Mouse (Mus musculus) heart, adult 11 months (tissue): ENCODE data around the gene Cck.

Experiments used
- DNase-seq: peaks from one replicate; pipeline ENCODE4 v3.0.0; 2022

Gene Cck

GRCm38 (mm10) chr9:121495529-121495928, at the start of gene Cck:
Cck (minus strand) TSS chr9:121495694.
- DNase-seq = peak; percentile 94

GRCm38 (mm10) chr9:121541530-121541929, 46.0 kb upstream of the Cck start:
- DNase-seq = no peak

- DNase-seq = no peak
These were observed 37.1 kb upstream of the Cck start for GRCm38 (mm10) chr9:121532626-121533025.

GRCm38 (mm10) chr9:121528605-121529357, 33.3 kb upstream of the Cck start:
- DNase-seq = no peak

- no peak for DNase-seq
These were observed 30.7 kb upstream of the Cck start for GRCm38 (mm10) chr9:121526171-121526570.

GRCm38 (mm10) chr9:121520047-121520446, 24.6 kb upstream of the Cck start:
- DNase-seq = no peak

- no peak for DNase-seq
These were observed 19.0 kb upstream of the Cck start for GRCm38 (mm10) chr9:121514462-121514861.

GRCm38 (mm10) chr9:121511911-121512310, 16.4 kb upstream of the Cck start:
- no peak for DNase-seq

- DNase-seq = no peak
These were observed 11.1 kb upstream of the Cck start for GRCm38 (mm10) chr9:121506478-121507180.

GRCm38 (mm10) chr9:121505346-121505745, 9.9 kb upstream of the Cck start:
- DNase-seq = no peak

GRCm38 (mm10) chr9:121496102-121496501, 608 bp upstream of the Cck start:
- DNase-seq = no peak

GRCm38 (mm10) chr9:121494006-121494767, 1.3 kb downstream of the Cck start:
- no peak for DNase-seq

GRCm38 (mm10) chr9:121491592-121492240, 3.8 kb downstream of the Cck start:
- DNase-seq = no peak

GRCm38 (mm10) chr9:121487216-121487615, 8.3 kb downstream of the Cck start:
- DNase-seq = no peak

- no peak for DNase-seq
These were observed 16.0 kb downstream of the Cck start for GRCm38 (mm10) chr9:121479453-121479852.

- DNase-seq = peak; percentile 94
These were observed 18.1 kb downstream of the Cck start for GRCm38 (mm10) chr9:121477305-121477911.

- DNase-seq = no peak
These were observed 19.7 kb downstream of the Cck start for GRCm38 (mm10) chr9:121475488-121476452.

GRCm38 (mm10) chr9:121474771-121475170, 20.7 kb downstream of the Cck start:
- no peak for DNase-seq

GRCm38 (mm10) chr9:121469711-121470110, 25.8 kb downstream of the Cck start:
- no peak for DNase-seq

GRCm38 (mm10) chr9:121467460-121467859, 28.0 kb downstream of the Cck start:
- no peak for DNase-seq

- DNase-seq = no peak
These were observed 35.0 kb downstream of the Cck start for GRCm38 (mm10) chr9:121460527-121460926.
